Mouse (Mus musculus): ENCODE data around the gene Gas2l3. TPM values are rescaled to one million over a fixed set of nuclear protein-coding genes. Genes with fewer than 3 reads are reported as not detected.

The Gas2l3 gene
- total RNA-seq, 1 experiment = 25.5 TPM

GRCm38 (mm10) chr10:89404936-89405335 is 38.8 kb downstream of the Gas2l3 start:
- Histone ChIP-seq H3K4me3 (ENCODE audit: insufficient read depth in 1 of 2, low read depth in 1 of 2, low read length in 2 of 2, poor library complexity in 1 of 2, severe bottlenecking in 1 of 2) (no peak overlapping the region), H3K9me3 (ENCODE audit: control insufficient read depth, insufficient read depth, low read depth, low read length) (no peaks in the 10 kb centered on the region), H3K27ac (ENCODE audit: insufficient read depth, low read depth, low read length, poor library complexity, severe bottlenecking) (no peak overlapping the region), H3K4me1 (ENCODE audit: control insufficient read depth in 2 of 2, insufficient read depth in 2 of 2, low read length in 2 of 2, poor library complexity in 1 of 2) (no peaks in the 10 kb centered on the region), H3K9ac (ENCODE audit: insufficient read depth, low read depth, low read length, poor library complexity, severe bottlenecking) (no peak overlapping the region), H3K36me3 (ENCODE audit: control insufficient read depth, insufficient read depth, low read length, poor library complexity, severe bottlenecking) (no peaks in the 10 kb centered on the region; the same call in 1 of the 2 replicates)
- DNase-seq (ENCODE audit: low read depth, low spot score) = no peak
- in situ Hi-C loops (cut with MboI; ENCODE audit: low sequenced_read_pairs in 2 of 2, unreplicated experiment in 2 of 2) = no loop called here
- no peak for TF ChIP-seq HCFC1 (IDR thresholded peaks at IDR 0.05; ENCODE audit: borderline replicate concordance, insufficient read depth, low read length)
- no peak for TF ChIP-seq CHD2 (IDR thresholded peaks at IDR 0.05; ENCODE audit: low read depth, low read length)
- no peak for TF ChIP-seq ZNF384 (IDR thresholded peaks at IDR 0.05; ENCODE audit: low read depth, low read length)
- no peak for TF ChIP-seq ZC3H11A (IDR thresholded peaks at IDR 0.05; ENCODE audit: borderline replicate concordance, low read depth, low read length)
- TF ChIP-seq MAFK (IDR thresholded peaks at IDR 0.05; ENCODE audit: insufficient read depth, low read depth, low read length) = no peak

- no peaks in the 10 kb centered on the region for H3K9me3 ChIP-seq (ENCODE audit: control insufficient read depth, insufficient read depth, low read depth, low read length)
- H3K4me1 ChIP-seq (ENCODE audit: control insufficient read depth in 2 of 2, insufficient read depth in 2 of 2, low read length in 2 of 2, poor library complexity in 1 of 2) = no peaks in the 10 kb centered on the region
- in situ Hi-C loops (cut with MboI; ENCODE audit: low sequenced_read_pairs in 2 of 2, unreplicated experiment in 2 of 2) = no loop called here
- no peak overlapping the region for H3K27ac ChIP-seq (ENCODE audit: insufficient read depth, low read depth, low read length, poor library complexity, severe bottlenecking)
- DNase-seq (ENCODE audit: low read depth, low spot score) = peak; percentile 47
- no peak overlapping the region for H3K9ac ChIP-seq (ENCODE audit: insufficient read depth, low read depth, low read length, poor library complexity, severe bottlenecking)
- peak; percentile 51; the same call in 1 of the 2 replicates for TF ChIP-seq MAFK (IDR thresholded peaks at IDR 0.05; ENCODE audit: insufficient read depth, low read depth, low read length)
- TF ChIP-seq ZNF384 (IDR thresholded peaks at IDR 0.05; ENCODE audit: low read depth, low read length) = no peak
- H3K36me3 ChIP-seq (ENCODE audit: control insufficient read depth, insufficient read depth, low read length, poor library complexity, severe bottlenecking) = no peaks in the 10 kb centered on the region
- no peak overlapping the region for H3K4me3 ChIP-seq (ENCODE audit: insufficient read depth in 1 of 2, low read depth in 1 of 2, low read length in 2 of 2, poor library complexity in 1 of 2, severe bottlenecking in 1 of 2)
Measured at GRCm38 (mm10) chr10:89400674-89401336, 43.0 kb downstream of the Gas2l3 start.

GRCm38 (mm10) chr10:89395823-89396222 is 47.9 kb downstream of the Gas2l3 start:
- Histone ChIP-seq H3K4me1 (ENCODE audit: control insufficient read depth in 2 of 2, insufficient read depth in 2 of 2, low read length in 2 of 2, poor library complexity in 1 of 2) (peaks cover 2 to 6% of the 10 kb centered on the region in 2 experiments; a peak in 3 of 4 replicates), H3K9ac (ENCODE audit: insufficient read depth, low read depth, low read length, poor library complexity, severe bottlenecking) (no peak overlapping the region), H3K27ac (ENCODE audit: insufficient read depth, low read depth, low read length, poor library complexity, severe bottlenecking) (no peak overlapping the region), H3K36me3 (ENCODE audit: control insufficient read depth, insufficient read depth, low read length, poor library complexity, severe bottlenecking) (no peaks in the 10 kb centered on the region), H3K4me3 (ENCODE audit: insufficient read depth in 1 of 2, low read depth in 1 of 2, low read length in 2 of 2, poor library complexity in 1 of 2, severe bottlenecking in 1 of 2) (no peak overlapping the region), H3K9me3 (ENCODE audit: control insufficient read depth, insufficient read depth, low read depth, low read length) (no peaks in the 10 kb centered on the region)
- in situ Hi-C loops (cut with MboI; ENCODE audit: low sequenced_read_pairs in 2 of 2, unreplicated experiment in 2 of 2) = no loop called here
- TF ChIP-seq ZC3H11A (IDR thresholded peaks at IDR 0.05; ENCODE audit: borderline replicate concordance, low read depth, low read length) (no peak), ZNF384 (IDR thresholded peaks at IDR 0.05; ENCODE audit: low read depth, low read length) (no peak), CHD2 (IDR thresholded peaks at IDR 0.05; ENCODE audit: low read depth, low read length) (no peak), HCFC1 (IDR thresholded peaks at IDR 0.05; ENCODE audit: borderline replicate concordance, insufficient read depth, low read length) (no peak), MAFK (IDR thresholded peaks at IDR 0.05; ENCODE audit: insufficient read depth, low read depth, low read length) (no peak)
- DNase-seq (ENCODE audit: low read depth, low spot score) = peak; percentile 68

- in situ Hi-C loops (cut with MboI; ENCODE audit: low sequenced_read_pairs in 2 of 2, unreplicated experiment in 2 of 2) = no loop called here
- no peaks in the 10 kb centered on the region for H3K36me3 ChIP-seq (ENCODE audit: control insufficient read depth, insufficient read depth, low read length, poor library complexity, severe bottlenecking)
- peaks cover 2 to 6% of the 10 kb centered on the region in 2 experiments; a peak in 3 of 4 replicates for H3K4me1 ChIP-seq (ENCODE audit: control insufficient read depth in 2 of 2, insufficient read depth in 2 of 2, low read length in 2 of 2, poor library complexity in 1 of 2)
- H3K4me3 ChIP-seq (ENCODE audit: insufficient read depth in 1 of 2, low read depth in 1 of 2, low read length in 2 of 2, poor library complexity in 1 of 2, severe bottlenecking in 1 of 2) = no peak overlapping the region
- TF ChIP-seq MAFK (IDR thresholded peaks at IDR 0.05; ENCODE audit: insufficient read depth, low read depth, low read length) (no peak), CHD2 (IDR thresholded peaks at IDR 0.05; ENCODE audit: low read depth, low read length) (no peak), ZNF384 (IDR thresholded peaks at IDR 0.05; ENCODE audit: low read depth, low read length) (no peak), HCFC1 (IDR thresholded peaks at IDR 0.05; ENCODE audit: borderline replicate concordance, insufficient read depth, low read length) (no peak), ZC3H11A (IDR thresholded peaks at IDR 0.05; ENCODE audit: borderline replicate concordance, low read depth, low read length) (no peak)
- H3K27ac ChIP-seq (ENCODE audit: insufficient read depth, low read depth, low read length, poor library complexity, severe bottlenecking) = no peak overlapping the region
- H3K9me3 ChIP-seq (ENCODE audit: control insufficient read depth, insufficient read depth, low read depth, low read length) = no peaks in the 10 kb centered on the region
- no peak for DNase-seq (ENCODE audit: low read depth, low spot score)
- H3K9ac ChIP-seq (ENCODE audit: insufficient read depth, low read depth, low read length, poor library complexity, severe bottlenecking) = no peak overlapping the region
Measured at GRCm38 (mm10) chr10:89395321-89395720, 48.4 kb downstream of the Gas2l3 start.

All from ES-E14 (cell line).